Mouse (Mus musculus) midbrain, embryonic 13.5 days (tissue): ENCODE data around the gene Cela2a. TPM values are rescaled to one million over a fixed set of nuclear protein-coding genes. Genes with fewer than 3 reads are reported as not detected.
A peak's percentile ranks its signal among the peaks of the same experiment; 100 is the strongest.

ENCODE experiments used
- ATAC-seq: fragments of 200-750 bp; cut with Nextera tagmentation; 2 replicates; pipeline ENCODE4 v1.8.0; 2017; ENCODE audit warnings: mild to moderate bottlenecking, moderate TSS enrichment, moderate library complexity
- H3K27ac ChIP-seq: fragments of 300-500 bp; sonication (generic); 2 replicates; pipeline ENCODE4 v1.5.1; 2015; ENCODE audit warnings: inconsistent platforms, mild to moderate bottlenecking, moderate library complexity
- H3K27me3 ChIP-seq: fragments of 300-500 bp; sonication (generic); 2 replicates; pipeline ENCODE4 v1.6.1; 2015; ENCODE audit warnings: mild to moderate bottlenecking, inconsistent platforms
- H3K36me3 ChIP-seq: fragments of 300-500 bp; sonication (generic); 2 replicates; pipeline ENCODE4 v1.6.1; 2015; ENCODE audit warnings: mild to moderate bottlenecking, inconsistent platforms
- H3K4me1 ChIP-seq: fragments of 300-500 bp; sonication (generic); replicated peaks from 2 replicates; pipeline ENCODE4 v1.6.1; 2015; ENCODE audit warnings: inconsistent platforms
- H3K4me2 ChIP-seq: fragments of 300-500 bp; sonication (generic); replicated peaks from 2 replicates; pipeline ENCODE4 v1.6.1; 2015; ENCODE audit warnings: moderate library complexity, mild to moderate bottlenecking, inconsistent platforms
- H3K4me3 ChIP-seq: fragments of 300-500 bp; sonication (generic); replicated peaks from 2 replicates; pipeline ENCODE4 v1.5.1; 2015; ENCODE audit warnings: mild to moderate bottlenecking, inconsistent platforms
- H3K9ac ChIP-seq: fragments of 300-500 bp; sonication (generic); replicated peaks from 2 replicates; pipeline ENCODE4 v1.6.1; 2015; ENCODE audit warnings: mild to moderate bottlenecking, inconsistent platforms
- H3K9me3 ChIP-seq: fragments of 300-500 bp; sonication (generic); 2 replicates; pipeline ENCODE4 v1.6.1; 2016; ENCODE audit warnings: mild to moderate bottlenecking, inconsistent platforms
- WGBS: fragments of 180-500 bp; shearing (Covaris S2); methylation state at CpG from one replicate; pipeline ENCODE4 v1.1.7; 2015; 5-methylcytosine and 5-hydroxymethylcytosine counted together
- polyA plus RNA-seq: library from polyadenylated mRNA; unstranded; fragments of >200 nt; fragmentation: Nextera tagmentation; extraction: Ambion mirVana; gene quantifications from 2 replicates; pipeline ENCODE4 v1.2.1, GENCODE M21; 2015

Gene Cela2a
- polyA plus RNA-seq, 1 experiment from 2014 or later = not detected

DNA sequence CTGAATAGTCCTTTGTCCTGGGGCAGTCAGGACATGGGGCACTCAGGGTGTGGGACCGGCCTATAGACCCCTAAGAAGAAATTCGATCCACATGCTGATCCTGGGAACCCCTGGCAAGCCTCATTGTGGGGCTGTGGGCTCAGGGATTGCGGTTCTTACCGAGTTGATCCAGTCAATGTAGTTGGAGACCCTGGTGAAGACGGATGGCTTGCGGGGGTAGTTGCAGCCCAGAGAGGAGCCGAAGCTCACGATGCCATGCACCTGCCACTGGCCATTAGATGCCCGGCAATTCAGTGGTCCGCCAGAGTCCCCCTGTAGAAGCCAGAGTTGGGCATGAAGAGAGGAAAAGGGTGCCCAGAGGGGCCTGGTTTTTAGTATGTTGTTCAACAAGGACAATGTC, 8.3 kb downstream of the Cela2a start:
- Histone ChIP-seq H3K9me3 (0 out of 2 replicates have a peak, but pooled peaks cover 2% of the 10 kb centered on the region), H3K36me3 (peaks cover 26% of the 10 kb centered on the region), H3K4me2 (no peak overlapping the region), H3K4me3 (no peak overlapping the region), H3K27ac (no peak overlapping the region), H3K27me3 (no peaks in the 10 kb centered on the region), H3K4me1 (peaks cover 5% of the 10 kb centered on the region; the same call in 1 of the 2 replicates), H3K9ac (no peak overlapping the region)
- no peak for ATAC-seq
- 48% methylated on average over 10 of the region's 10 CpGs for WGBS

DNA sequence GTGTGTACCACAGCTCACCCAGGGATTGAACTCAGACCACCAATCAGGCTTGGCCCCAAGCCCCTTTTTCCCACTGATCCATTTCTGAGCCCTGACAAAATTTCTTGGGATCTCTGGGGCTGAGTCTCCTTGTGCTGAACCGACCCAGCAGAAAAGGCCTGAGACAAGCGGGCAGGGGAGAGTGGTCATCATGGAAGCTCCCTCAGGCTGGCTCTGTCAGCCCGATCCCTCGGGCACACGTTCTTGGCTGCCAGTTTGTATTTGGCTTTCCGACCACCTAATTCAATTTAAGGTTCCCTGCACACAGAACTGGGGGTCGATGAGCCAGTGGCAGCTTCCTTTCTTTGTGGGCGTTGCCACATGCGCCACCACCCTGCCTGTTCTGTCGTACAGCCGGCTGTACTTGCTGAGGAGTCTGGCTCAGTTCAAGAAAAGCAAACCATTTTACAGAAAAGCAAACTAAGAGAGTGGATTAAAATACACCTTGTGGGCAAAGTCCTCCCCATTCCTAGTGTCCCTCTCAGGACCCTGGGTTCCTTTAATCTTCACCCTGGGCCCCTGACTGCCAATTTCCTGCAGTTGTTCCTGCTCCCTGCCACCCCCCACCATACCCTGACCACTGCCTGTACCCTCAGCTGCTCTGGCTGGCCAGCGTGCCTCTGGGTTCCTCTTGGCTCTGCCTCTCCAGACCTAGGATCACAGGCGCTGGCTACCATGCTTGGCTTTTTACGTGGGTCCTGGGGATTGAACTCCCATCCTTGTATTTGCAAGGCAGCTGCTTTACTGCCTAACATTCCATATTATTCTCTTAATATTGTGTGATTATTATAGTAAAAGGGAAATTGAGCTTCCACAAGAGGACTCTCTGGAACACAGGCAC, 8.9 kb downstream of the Cela2a start:
- ATAC-seq = no peak
- H3K4me3 ChIP-seq = no peak overlapping the region
- H3K9ac ChIP-seq = no peak overlapping the region
- H3K9me3 ChIP-seq = 0 out of 2 replicates have a peak, but pooled peaks cover 2% of the 10 kb centered on the region
- H3K27me3 ChIP-seq = no peaks in the 10 kb centered on the region
- peak overlapping the region; percentile 59; the same call in 1 of the 2 replicates for H3K27ac ChIP-seq
- WGBS = 55% methylated on average over 14 of the region's 14 CpGs
- H3K36me3 ChIP-seq = peaks cover 33% of the 10 kb centered on the region
- H3K4me2 ChIP-seq = no peak overlapping the region
- H3K4me1 ChIP-seq = peaks cover 5% of the 10 kb centered on the region; the same call in 1 of the 2 replicates

DNA sequence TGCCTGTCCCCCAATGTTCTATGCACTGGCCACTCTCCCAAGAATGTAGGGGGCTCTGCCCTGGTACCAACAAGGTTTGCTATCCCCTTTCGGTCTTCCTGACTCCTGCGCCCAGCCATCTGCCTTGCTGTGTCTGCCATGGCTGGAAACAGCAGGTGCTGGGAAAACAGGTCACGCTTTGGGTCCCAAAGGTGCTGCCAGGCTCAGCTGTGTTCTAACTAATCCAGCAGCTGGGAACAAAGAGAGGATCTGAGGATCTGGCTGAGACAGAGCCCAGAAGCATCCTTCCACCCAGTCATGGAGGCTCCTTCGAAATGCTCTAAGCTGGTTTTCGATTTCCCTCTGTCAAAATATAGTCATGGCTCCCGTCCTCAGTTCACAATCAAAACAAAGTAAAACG, 9.7 kb downstream of the Cela2a start:
- no peak overlapping the region for H3K4me2 ChIP-seq
- 79% methylated on average over 7 of the region's 7 CpGs for WGBS

DNA sequence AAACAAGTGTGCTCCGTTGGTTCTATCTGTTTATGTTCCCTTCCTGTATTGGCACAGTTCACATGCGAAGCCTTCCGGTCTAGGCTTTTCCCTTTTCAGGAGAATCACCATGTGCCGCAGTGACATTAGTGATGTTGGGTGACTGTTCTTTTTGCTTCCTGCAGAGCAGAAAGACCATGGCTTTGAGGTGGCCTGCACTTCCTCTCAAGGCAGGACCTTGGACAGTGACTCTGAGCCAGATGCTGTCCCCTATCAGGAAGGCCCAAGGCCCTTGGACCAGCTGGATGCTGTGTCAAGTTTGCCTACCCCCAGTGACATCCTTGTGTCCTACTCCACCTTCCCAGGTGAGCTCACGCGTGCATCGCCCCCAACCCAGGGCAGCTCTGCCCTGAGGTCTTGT, 14.6 kb downstream of the Cela2a start:
- no peaks in the 10 kb centered on the region for H3K27me3 ChIP-seq
- ATAC-seq = no peak
- peaks cover 5% of the 10 kb centered on the region; the same call in 1 of the 2 replicates for H3K4me1 ChIP-seq
- H3K36me3 ChIP-seq = peaks cover 87% of the 10 kb centered on the region
- no peaks in the 10 kb centered on the region for H3K9me3 ChIP-seq
- H3K9ac ChIP-seq = no peak overlapping the region
- H3K4me2 ChIP-seq = no peak overlapping the region
- H3K27ac ChIP-seq = no peak overlapping the region
- 99% methylated on average over 7 of the region's 7 CpGs for WGBS
- no peak overlapping the region for H3K4me3 ChIP-seq

More for the DNA sequence above, 9.7 kb downstream of the Cela2a start:
- H3K36me3 ChIP-seq = peaks cover 40% of the 10 kb centered on the region
- no peak for ATAC-seq
- no peaks in the 10 kb centered on the region for H3K27me3 ChIP-seq
- H3K4me1 ChIP-seq = peaks cover 5% of the 10 kb centered on the region; the same call in 1 of the 2 replicates
- peak overlapping the region; percentile 59 for H3K27ac ChIP-seq
- H3K4me3 ChIP-seq = no peak overlapping the region
- 0 out of 2 replicates have a peak, but pooled peaks cover 2% of the 10 kb centered on the region for H3K9me3 ChIP-seq
- no peak overlapping the region for H3K9ac ChIP-seq

DNA sequence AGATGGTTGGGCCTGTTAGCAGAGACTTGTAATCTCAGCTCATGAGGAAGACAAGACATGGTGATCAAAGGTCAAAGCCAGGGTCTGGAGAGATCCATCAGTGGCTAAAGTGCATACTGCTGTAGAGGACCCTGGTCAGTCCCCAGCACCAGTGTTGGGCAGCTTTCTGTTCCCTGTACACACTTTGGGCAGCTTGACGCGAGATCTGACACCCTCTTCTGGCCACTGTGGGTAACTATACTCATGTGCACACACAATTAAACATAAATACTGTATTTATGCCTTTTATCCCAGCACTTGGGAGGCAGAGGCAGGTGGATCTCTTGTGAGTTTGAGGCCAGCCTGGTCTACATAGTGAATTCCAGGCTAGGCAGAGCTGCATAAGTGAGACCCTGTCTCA, 15.0 kb downstream of the Cela2a start:
- Histone ChIP-seq H3K36me3 (peaks cover 91% of the 10 kb centered on the region), H3K4me3 (no peak overlapping the region), H3K27ac (no peak overlapping the region), H3K9ac (no peak overlapping the region), H3K4me2 (no peak overlapping the region), H3K9me3 (no peaks in the 10 kb centered on the region), H3K27me3 (no peaks in the 10 kb centered on the region), H3K4me1 (peaks cover under 1% of the 10 kb centered on the region; the same call in 1 of the 2 replicates)
- 97% methylated on average over 2 of the region's 2 CpGs for whole genome bisulfite sequencing
- ATAC-seq = no peak

DNA sequence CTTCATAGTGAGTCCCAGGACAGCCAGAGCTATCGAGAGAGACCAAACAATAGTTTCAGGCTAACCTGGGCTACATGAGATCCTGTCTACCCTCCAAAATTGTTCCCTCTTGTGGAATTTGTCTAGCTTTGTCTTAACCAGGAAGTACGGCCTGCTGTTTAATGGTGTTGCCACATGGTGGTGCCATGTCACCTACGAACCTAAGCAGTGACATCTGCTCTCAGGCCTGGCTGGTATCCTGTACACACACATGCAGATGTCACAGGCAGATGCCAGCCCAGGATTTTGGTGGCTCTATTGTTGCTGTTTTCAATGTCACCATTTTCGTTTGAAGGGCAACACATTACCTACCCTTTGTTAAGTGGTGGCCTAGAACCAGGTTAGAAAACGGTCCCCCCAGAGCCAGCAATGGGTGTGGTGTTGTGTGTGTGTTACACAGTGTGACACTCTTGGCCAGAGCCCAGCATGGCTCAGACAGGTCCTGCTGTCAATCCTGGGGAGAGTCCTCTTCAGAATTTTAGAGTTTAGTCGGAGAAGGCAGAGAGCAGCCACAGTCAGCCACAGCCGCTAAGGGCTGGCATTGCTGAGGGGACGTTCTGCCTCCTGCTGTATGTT, 16.0 kb downstream of the Cela2a start:
- no peaks in the 10 kb centered on the region for H3K9me3 ChIP-seq
- H3K27me3 ChIP-seq = no peaks in the 10 kb centered on the region
- no peaks in the 10 kb centered on the region for H3K4me1 ChIP-seq
- ATAC-seq = peak; percentile 62; the same call in 1 of the 2 replicates
- no peak overlapping the region for H3K4me3 ChIP-seq
- no peak overlapping the region for H3K4me2 ChIP-seq
- peaks cover 96% of the 10 kb centered on the region for H3K36me3 ChIP-seq
- H3K27ac ChIP-seq = 0 out of 2 replicates have a peak overlapping the region, but pooled peaks have one; percentile 30
- H3K9ac ChIP-seq = no peak overlapping the region
- WGBS = 73% methylated on average over 8 of the region's 8 CpGs

DNA sequence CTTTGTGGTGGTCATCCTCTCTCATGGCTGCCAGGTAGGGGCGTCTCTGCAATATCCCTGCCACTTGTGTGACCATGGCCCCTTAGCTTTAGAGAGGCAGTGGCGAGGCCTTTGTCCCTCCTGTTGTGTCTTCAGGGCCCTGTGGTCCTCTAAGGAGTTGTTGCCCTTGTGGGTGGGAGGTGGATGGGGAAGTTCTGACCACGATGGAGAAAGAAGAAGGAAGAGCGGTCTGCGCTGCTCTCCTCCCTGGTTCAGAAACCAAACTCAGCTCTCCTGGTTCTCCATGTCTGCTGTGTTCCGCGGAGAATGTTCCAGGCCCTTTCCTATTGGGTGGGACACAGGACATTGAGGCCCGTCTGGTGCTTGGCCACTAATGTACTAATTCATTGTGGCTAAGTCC, 20.1 kb downstream of the Cela2a start:
- no peak for ATAC-seq
- H3K27ac ChIP-seq = no peak overlapping the region
- WGBS = 98% methylated on average over 8 of the region's 8 CpGs
- no peaks in the 10 kb centered on the region for H3K27me3 ChIP-seq
- no peak overlapping the region for H3K4me2 ChIP-seq
- H3K4me3 ChIP-seq = no peak overlapping the region
- H3K9me3 ChIP-seq = no peaks in the 10 kb centered on the region
- peaks cover 81% of the 10 kb centered on the region for H3K36me3 ChIP-seq
- H3K9ac ChIP-seq = no peak overlapping the region
- no peaks in the 10 kb centered on the region for H3K4me1 ChIP-seq

DNA sequence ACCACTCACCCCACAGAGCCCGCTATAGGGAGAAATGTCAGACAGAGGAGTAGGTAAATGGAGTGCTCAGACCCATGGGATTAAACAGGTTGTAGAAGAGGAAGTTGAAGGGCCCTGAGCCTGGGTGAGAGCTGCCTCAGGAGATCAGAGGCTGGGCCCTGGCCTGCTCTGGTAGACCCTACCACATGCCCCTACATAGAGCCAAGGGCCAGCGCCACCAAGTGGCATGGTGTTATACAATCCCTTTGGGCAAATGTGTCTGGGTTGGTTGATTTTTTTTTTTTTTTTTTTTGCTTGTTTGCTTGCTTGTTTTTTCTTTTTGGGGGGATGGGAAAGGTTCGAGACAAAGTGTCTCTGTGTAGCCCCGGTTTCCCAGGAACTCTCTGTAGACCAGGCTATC, 21.9 kb downstream of the Cela2a start:
- no peak overlapping the region for H3K9ac ChIP-seq
- no peaks in the 10 kb centered on the region for H3K27me3 ChIP-seq
- no peaks in the 10 kb centered on the region for H3K9me3 ChIP-seq
- no peak overlapping the region for H3K27ac ChIP-seq
- H3K4me2 ChIP-seq = no peak overlapping the region
- 89% methylated on average over 4 of the region's 4 CpGs for WGBS
- no peak for ATAC-seq
- no peaks in the 10 kb centered on the region for H3K4me1 ChIP-seq
- no peak overlapping the region for H3K4me3 ChIP-seq
- peaks cover 65% of the 10 kb centered on the region for H3K36me3 ChIP-seq

DNA sequence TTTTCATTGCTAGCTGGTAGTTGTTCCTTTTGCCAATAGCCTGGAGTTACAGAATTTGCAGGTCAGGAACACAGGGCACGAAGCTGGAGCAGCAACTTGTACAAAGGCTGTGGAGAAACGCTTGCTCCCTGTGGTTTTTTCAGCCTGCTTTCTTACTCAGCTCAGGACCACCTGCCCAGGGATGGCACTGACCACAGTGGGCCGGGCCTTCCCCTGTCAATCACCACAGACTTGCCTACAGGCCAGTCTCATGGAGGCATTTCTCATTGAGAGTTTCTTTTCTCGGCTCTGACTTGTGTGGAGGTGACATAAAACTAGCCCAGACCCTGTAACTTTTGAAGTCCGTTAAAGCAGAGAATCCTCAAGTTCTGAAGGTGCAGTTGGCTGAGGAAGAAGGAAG, 28.4 kb downstream of the Cela2a start:
- no peaks in the 10 kb centered on the region for H3K9me3 ChIP-seq
- 94% methylated on average over 5 of the region's 5 CpGs for whole genome bisulfite sequencing
- ATAC-seq = no peak
- peaks cover 20% of the 10 kb centered on the region for H3K36me3 ChIP-seq
- no peak overlapping the region for H3K4me3 ChIP-seq
- peaks cover 28% of the 10 kb centered on the region for H3K4me1 ChIP-seq
- H3K27ac ChIP-seq = no peak overlapping the region
- no peak overlapping the region for H3K4me2 ChIP-seq
- H3K27me3 ChIP-seq = no peaks in the 10 kb centered on the region
- no peak overlapping the region for H3K9ac ChIP-seq

DNA sequence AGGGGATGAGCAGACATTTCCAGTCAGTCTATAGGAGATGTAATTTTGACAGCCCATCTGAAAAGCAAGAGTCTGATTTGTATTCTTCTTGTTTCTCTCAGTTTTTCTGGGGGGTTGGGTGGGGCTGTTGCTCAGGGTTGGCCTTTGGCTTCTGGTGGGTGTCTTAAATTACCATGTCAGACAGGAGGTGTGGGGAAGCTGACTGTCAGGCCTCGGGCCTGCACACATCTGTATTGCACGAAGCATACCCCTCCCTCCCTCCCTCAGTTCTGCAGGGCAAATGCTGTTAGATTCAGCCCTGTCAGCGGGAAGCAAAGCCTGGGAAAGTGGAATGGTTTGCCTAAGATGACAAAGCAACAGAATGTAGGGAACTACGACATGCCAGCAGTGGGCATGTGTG, 29.0 kb downstream of the Cela2a start:
- no peaks in the 10 kb centered on the region for H3K27me3 ChIP-seq
- peaks cover 28% of the 10 kb centered on the region for H3K4me1 ChIP-seq
- H3K4me2 ChIP-seq = no peak overlapping the region
- H3K4me3 ChIP-seq = no peak overlapping the region
- H3K36me3 ChIP-seq = peaks cover 19% of the 10 kb centered on the region
- H3K9ac ChIP-seq = no peak overlapping the region
- H3K27ac ChIP-seq = no peak overlapping the region
- WGBS = 87% methylated on average over 4 of the region's 4 CpGs
- no peak for ATAC-seq
- no peaks in the 10 kb centered on the region for H3K9me3 ChIP-seq

DNA sequence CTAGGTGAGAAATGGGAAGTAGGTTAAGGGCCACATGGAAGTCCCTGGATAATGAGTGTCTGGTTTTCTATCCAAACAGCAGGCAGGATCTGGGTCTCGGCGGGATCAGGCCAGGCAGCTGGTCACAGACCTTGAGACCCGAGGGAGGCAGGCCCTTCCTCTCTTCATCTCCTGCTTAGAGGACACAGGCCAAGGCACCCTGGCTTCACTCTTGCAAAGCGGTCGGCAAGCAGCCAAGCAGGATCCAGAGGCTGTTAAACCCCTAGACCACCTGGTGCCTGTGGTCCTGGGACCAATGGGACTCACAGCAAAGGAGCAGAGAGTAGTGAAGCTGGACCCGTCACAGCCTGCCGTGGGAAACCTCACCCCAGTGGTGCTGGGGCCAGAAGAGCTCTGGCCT, 29.6 kb downstream of the Cela2a start:
- Histone ChIP-seq H3K4me2 (no peak overlapping the region), H3K27me3 (no peaks in the 10 kb centered on the region), H3K4me1 (peaks cover 28% of the 10 kb centered on the region), H3K36me3 (peaks cover 19% of the 10 kb centered on the region), H3K9ac (no peak overlapping the region), H3K9me3 (no peaks in the 10 kb centered on the region), H3K27ac (no peak overlapping the region), H3K4me3 (no peak overlapping the region)
- ATAC-seq = no peak
- whole genome bisulfite sequencing = 90% methylated on average over 7 of the region's 7 CpGs

DNA sequence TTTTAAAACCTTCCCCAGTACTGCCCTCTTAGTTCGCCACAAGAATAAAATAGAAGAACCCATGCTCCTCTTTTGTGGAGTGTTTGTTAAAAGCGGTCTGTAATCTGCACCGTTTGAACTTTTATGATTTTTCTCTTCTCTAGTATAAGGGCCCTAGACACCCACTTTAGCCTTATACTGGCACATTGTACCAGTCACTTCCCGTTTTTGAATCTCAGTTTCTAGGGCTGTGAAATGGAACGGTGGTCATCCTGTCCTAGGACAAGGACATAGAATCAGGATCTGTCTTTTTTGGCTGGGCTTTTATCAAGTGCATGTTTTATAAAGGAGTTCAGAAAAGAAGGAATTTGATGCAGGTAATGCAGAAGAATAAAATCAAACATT, 31.8 kb downstream of the Cela2a start:
- H3K36me3 ChIP-seq = peaks cover 19% of the 10 kb centered on the region
- H3K27me3 ChIP-seq = no peaks in the 10 kb centered on the region
- peak overlapping the region; percentile 76 for H3K4me3 ChIP-seq
- no peaks in the 10 kb centered on the region for H3K9me3 ChIP-seq
- 16% methylated on average over 5 of the region's 5 CpGs for WGBS
- peak overlapping the region; percentile 79 for H3K9ac ChIP-seq
- H3K27ac ChIP-seq = peak overlapping the region; percentile 93
- H3K4me2 ChIP-seq = peak overlapping the region; percentile 66
- no peak for ATAC-seq
- peaks cover 39% of the 10 kb centered on the region for H3K4me1 ChIP-seq
